7 mouse cellular contexts compared by ENCODE assay signal in the genomic region with DNA sequence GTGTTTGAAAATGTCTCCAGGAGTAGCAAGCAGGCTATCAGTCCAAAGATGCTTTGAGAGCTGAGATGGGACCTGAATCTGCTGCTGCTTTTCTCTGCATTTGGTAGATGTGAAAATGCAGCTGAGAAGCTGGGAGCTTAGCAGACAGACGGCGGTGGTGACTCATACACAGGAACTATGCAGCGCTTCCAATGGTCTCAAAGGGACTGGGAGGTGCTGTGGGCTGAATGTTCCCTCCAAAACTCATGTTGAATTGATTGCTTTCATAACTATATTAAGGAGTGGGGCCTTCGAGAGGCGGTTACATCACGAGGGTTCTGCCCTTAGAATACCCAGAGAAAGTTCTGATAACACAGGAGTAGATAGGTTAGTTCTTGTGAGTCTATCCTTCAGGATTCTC.
DNase-seq lines count a peak whose midpoint lies in the region; ATAC-seq and TF ChIP-seq lines count a peak whose summit lies in the region.

No protein-coding gene starts in this region.

- no peak for TF ChIP-seq CTCF in heart, postnatal 0 days (IDR thresholded peaks at IDR 0.05; ENCODE audit: low read depth)
- TF ChIP-seq CTCF in lung, postnatal 0 days (IDR thresholded peaks at IDR 0.05): no peak

- H3K4me2 ChIP-seq in neural tube, embryonic 11.5 days (ENCODE audit: low read depth): no peak overlapping the region
- no peak overlapping the region for H3K4me2 ChIP-seq in neural tube, embryonic 15.5 days
- peak overlapping the region; percentile 44 for H3K4me2 ChIP-seq in heart, postnatal 0 days (ENCODE audit: low read depth, low read length)
- peak overlapping the region; percentile 27; the same call in 1 of the 2 replicates for H3K4me2 ChIP-seq in lung, postnatal 0 days (replicated peaks; ENCODE audit: low read depth, low read length)

- peak; percentile 12 for DNase-seq in neural tube, embryonic 11.5 days (ENCODE audit: low spot score)
- peak; percentile 51 for DNase-seq in heart, postnatal 0 days (ENCODE audit: low spot score)
- DNase-seq in lung, postnatal 0 days (ENCODE audit: low spot score): peak; percentile 42
- DNase-seq in cerebellum, postnatal 14 days: no peak
- no peak for DNase-seq in cerebellum, adult 11 months

- no peak overlapping the region for H3K4me3 ChIP-seq in neural tube, embryonic 11.5 days (ENCODE audit: low read depth, low read length)
- no peak overlapping the region for H3K4me3 ChIP-seq in neural tube, embryonic 15.5 days (replicated peaks)
- H3K4me3 ChIP-seq in brown adipose tissue, adult 24 weeks (ENCODE audit: insufficient read depth, low read depth, low read length): peak overlapping the region; percentile 37
- peak overlapping the region; percentile 15; the same call in 1 of the 2 replicates for H3K4me3 ChIP-seq in heart, postnatal 0 days (ENCODE audit: low read depth, low read length)
- peak overlapping the region; percentile 12; the same call in 1 of the 2 replicates for H3K4me3 ChIP-seq in lung, postnatal 0 days (ENCODE audit: low read depth, low read length)

- WGBS in neural tube, embryonic 11.5 days: 60% methylated on average over 6 of the region's 6 CpGs
- 58% methylated on average over 6 of the region's 6 CpGs for WGBS in neural tube, embryonic 15.5 days
- 34% methylated on average over 6 of the region's 6 CpGs for WGBS in heart, postnatal 0 days
- 19% methylated on average over 6 of the region's 6 CpGs for WGBS in lung, postnatal 0 days

- H3K36me3 ChIP-seq in neural tube, embryonic 11.5 days (ENCODE audit: control insufficient read depth, insufficient read depth, low read length): no peaks in the 10 kb centered on the region
- H3K36me3 ChIP-seq in neural tube, embryonic 15.5 days: no peaks in the 10 kb centered on the region
- no peaks in the 10 kb centered on the region for H3K36me3 ChIP-seq in heart, postnatal 0 days (replicated peaks; ENCODE audit: control insufficient read depth, insufficient read depth, low read length)
- H3K36me3 ChIP-seq in lung, postnatal 0 days (ENCODE audit: insufficient read depth, low read length): no peaks in the 10 kb centered on the region

- no peaks in the 10 kb centered on the region for H3K4me1 ChIP-seq in neural tube, embryonic 11.5 days (ENCODE audit: control insufficient read depth, insufficient read depth, low read length)
- H3K4me1 ChIP-seq in neural tube, embryonic 15.5 days: no peaks in the 10 kb centered on the region
- no peaks in the 10 kb centered on the region for H3K4me1 ChIP-seq in brown adipose tissue, adult 24 weeks (ENCODE audit: control insufficient read depth, insufficient read depth, insufficient read length, low read length)
- H3K4me1 ChIP-seq in heart, postnatal 0 days (ENCODE audit: control insufficient read depth, insufficient read depth): no peaks in the 10 kb centered on the region
- H3K4me1 ChIP-seq in lung, postnatal 0 days (ENCODE audit: insufficient read depth, low read depth, low read length): no peaks in the 10 kb centered on the region

- no peak for ATAC-seq in neural tube, embryonic 11.5 days (ENCODE audit: insufficient read depth, low FRiP score, low TSS enrichment)
- no peak for ATAC-seq in neural tube, embryonic 15.5 days (ENCODE audit: low FRiP score)
- ATAC-seq in heart, postnatal 0 days (ENCODE audit: insufficient read depth, low read depth): peak; percentile 53; the same call in 1 of the 2 replicates
- 0 out of 2 replicates have a peak, but pooled peaks have one; percentile 49 for ATAC-seq in lung, postnatal 0 days

- no peak for TF ChIP-seq EP300 in heart, postnatal 0 days (IDR thresholded peaks at IDR 0.05; ENCODE audit: low read depth)
- TF ChIP-seq EP300 in lung, postnatal 0 days (IDR thresholded peaks at IDR 0.05): no peak

- 0 out of 2 replicates have a peak, but pooled peaks cover 2% of the 10 kb centered on the region for H3K27me3 ChIP-seq in neural tube, embryonic 11.5 days (ENCODE audit: control insufficient read depth, insufficient read depth, low read length)
- peaks cover 17% of the 10 kb centered on the region; the same call in 1 of the 2 replicates for H3K27me3 ChIP-seq in neural tube, embryonic 15.5 days (replicated peaks)
- 0 out of 2 replicates have a peak, but pooled peaks cover 8% of the 10 kb centered on the region for H3K27me3 ChIP-seq in heart, postnatal 0 days (ENCODE audit: control insufficient read depth, insufficient read depth, low read length)
- H3K27me3 ChIP-seq in lung, postnatal 0 days (replicated peaks; ENCODE audit: insufficient read depth, low read length): no peaks in the 10 kb centered on the region; the same call in 1 of the 2 replicates

- H3K9me3 ChIP-seq in neural tube, embryonic 11.5 days (ENCODE audit: control insufficient read depth, low read length): no peaks in the 10 kb centered on the region
- no peaks in the 10 kb centered on the region for H3K9me3 ChIP-seq in neural tube, embryonic 15.5 days (replicated peaks)
- no peaks in the 10 kb centered on the region for H3K9me3 ChIP-seq in heart, postnatal 0 days (replicated peaks; ENCODE audit: control insufficient read depth, low read length)
- no peaks in the 10 kb centered on the region for H3K9me3 ChIP-seq in lung, postnatal 0 days (ENCODE audit: low read length)

- H3K9ac ChIP-seq in neural tube, embryonic 11.5 days (ENCODE audit: low read length): no peak overlapping the region
- H3K9ac ChIP-seq in neural tube, embryonic 15.5 days (replicated peaks): no peak overlapping the region
- no peak overlapping the region for H3K9ac ChIP-seq in heart, postnatal 0 days (replicated peaks; ENCODE audit: low read depth, low read length)
- H3K9ac ChIP-seq in lung, postnatal 0 days (replicated peaks; ENCODE audit: low read depth): no peak overlapping the region

- no peak overlapping the region for H3K27ac ChIP-seq in neural tube, embryonic 11.5 days (ENCODE audit: low read depth, low read length)
- no peak overlapping the region for H3K27ac ChIP-seq in neural tube, embryonic 15.5 days (replicated peaks)
- H3K27ac ChIP-seq in brown adipose tissue, adult 24 weeks (replicated peaks; ENCODE audit: low read depth, low read length): peak overlapping the region; percentile 40; the same call in 1 of the 2 replicates
- peak overlapping the region; percentile 43; the same call in 1 of the 2 replicates for H3K27ac ChIP-seq in heart, postnatal 0 days (ENCODE audit: low read depth)
- no peak overlapping the region for H3K27ac ChIP-seq in lung, postnatal 0 days (ENCODE audit: low read length)

Comparison
In these comparisons a context has a peak if more than half of its experiments do, and no peak if none do; other contexts are left out.
1. ATAC-seq: peak in heart, postnatal 0 days (single experiment) and lung, postnatal 0 days (single experiment); none in neural tube, embryonic 11.5 days (single experiment) and neural tube, embryonic 15.5 days (single experiment).
2. DNase-seq: peak in neural tube, embryonic 11.5 days (single experiment), heart, postnatal 0 days (single experiment) and lung, postnatal 0 days (single experiment); none in cerebellum, postnatal 14 days (0 of 2) and cerebellum, adult 11 months (single experiment).
3. H3K27ac ChIP-seq: peak in brown adipose tissue, adult 24 weeks (single experiment) and heart, postnatal 0 days (single experiment); none in neural tube, embryonic 11.5 days (single experiment), neural tube, embryonic 15.5 days (single experiment) and lung, postnatal 0 days (single experiment).
4. H3K4me2 ChIP-seq: peak in heart, postnatal 0 days (single experiment) and lung, postnatal 0 days (single experiment); none in neural tube, embryonic 11.5 days (single experiment) and neural tube, embryonic 15.5 days (single experiment).
5. H3K4me3 ChIP-seq: peak in brown adipose tissue, adult 24 weeks (single experiment), heart, postnatal 0 days (single experiment) and lung, postnatal 0 days (single experiment); none in neural tube, embryonic 11.5 days (single experiment) and neural tube, embryonic 15.5 days (single experiment).